Mouse (Mus musculus) layer of hippocampus, adult 6 months (tissue): ENCODE measurements around the gene Ssxb6. TPM values are rescaled to one million over a fixed set of nuclear protein-coding genes. Genes with fewer than 3 reads are reported as not detected.

Experiments used
- long read RNA-seq, 2 experiments: library from polyadenylated mRNA; unstranded; transcript quantifications; one replicate each; pipeline ENCODE4 v2.0.0; 2019 to 2020
- polyA plus RNA-seq: library from polyadenylated mRNA; unstranded; fragments of <200 nt; fragmentation: Nextera tagmentation; gene quantifications from 2 replicates; pipeline ENCODE4 v1.2.3, GENCODE M21; 2021

The Ssxb6 gene
- not detected in 2 replicates for polyA plus RNA-seq
- long read RNA-seq, experiment 1 = 0 reads
- long read RNA-seq, experiment 2 = 0 reads

GRCm38 (mm10) chrX:8548155-8548554 is at the start of gene Ssxb6:
Gene Ssxb6, minus strand, starts transcription at chrX:8548255.

GRCm38 (mm10) chrX:8591716-8592115 is 43.7 kb upstream of the Ssxb6 start, which contains the start of gene Ssxb3:
Gene Ssxb3, minus strand, starts transcription at chrX:8591816.

GRCm38 (mm10) chrX:8524854-8525253 is 23.2 kb downstream of the Ssxb6 start, which contains the start of gene Gm14459:
Gene Gm14459, minus strand, starts transcription at chrX:8524954.

Other genes with a start within 250 kb of the Ssxb6 start
- gene Ssxb10, start 220.8 kb downstream of the Ssxb6 start, polyA plus RNA-seq = not detected in 2 replicates
- gene Ssxb9, start 181.3 kb downstream of the Ssxb6 start, polyA plus RNA-seq = not detected in 2 replicates
- gene Ssxb1, start 134.9 kb downstream of the Ssxb6 start, polyA plus RNA-seq = not detected in 2 replicates
- gene Ssxb2, start 86.5 kb downstream of the Ssxb6 start, polyA plus RNA-seq = not detected in 2 replicates
- not detected in 2 replicates for gene Gm14459, start 23.3 kb downstream of the Ssxb6 start, polyA plus RNA-seq
- not detected in 2 replicates for gene Ssxb3, start 43.6 kb upstream of the Ssxb6 start, polyA plus RNA-seq
- not detected in 2 replicates for gene Ssxb8, start 142.6 kb upstream of the Ssxb6 start, polyA plus RNA-seq
- not detected in 2 replicates for gene Ssx9, start 200.2 kb upstream of the Ssxb6 start, polyA plus RNA-seq